Mouse (Mus musculus) E14TG2a.4 (cell line): Measurements from ENCODE around the gene Sucla2.

Experiments used
- H3K27me3 ChIP-seq: 2 replicates; pipeline ENCODE4 v1.6.1; 2014; ENCODE audit warnings: low read length, control low read depth; ENCODE audit not compliant: insufficient read depth
- H3K36me3 ChIP-seq: 2 replicates; pipeline ENCODE4 v1.6.1; 2014; ENCODE audit warnings: low read length, control low read depth; ENCODE audit not compliant: insufficient read depth
- H3K4me1 ChIP-seq: replicated peaks from 2 replicates; pipeline ENCODE4 v1.6.1; 2014; ENCODE audit warnings: low read depth, low read length, control low read depth
- H3K4me3 ChIP-seq: replicated peaks from 2 replicates; pipeline ENCODE4 v1.5.1; 2014; ENCODE audit warnings: mild to moderate bottlenecking, low read length
- H3K9me3 ChIP-seq: 2 replicates; pipeline ENCODE4 v1.6.1; 2014; ENCODE audit warnings: low read length, control low read depth
- CTCF ChIP-seq: conservative IDR thresholded peaks from 2 replicates; pipeline ENCODE4 v1.5.1; 2014; ENCODE audit warnings: low read length
- NANOG ChIP-seq: IDR thresholded peaks from 2 replicates; pipeline ENCODE4 v1.6.1; 2014; ENCODE audit warnings: borderline replicate concordance, low read length, mixed read lengths
- POU5F1 ChIP-seq: IDR thresholded peaks from 2 replicates; pipeline ENCODE4 v1.6.1; 2014; ENCODE audit warnings: low read length, borderline replicate concordance

Sucla2 gene

DNA sequence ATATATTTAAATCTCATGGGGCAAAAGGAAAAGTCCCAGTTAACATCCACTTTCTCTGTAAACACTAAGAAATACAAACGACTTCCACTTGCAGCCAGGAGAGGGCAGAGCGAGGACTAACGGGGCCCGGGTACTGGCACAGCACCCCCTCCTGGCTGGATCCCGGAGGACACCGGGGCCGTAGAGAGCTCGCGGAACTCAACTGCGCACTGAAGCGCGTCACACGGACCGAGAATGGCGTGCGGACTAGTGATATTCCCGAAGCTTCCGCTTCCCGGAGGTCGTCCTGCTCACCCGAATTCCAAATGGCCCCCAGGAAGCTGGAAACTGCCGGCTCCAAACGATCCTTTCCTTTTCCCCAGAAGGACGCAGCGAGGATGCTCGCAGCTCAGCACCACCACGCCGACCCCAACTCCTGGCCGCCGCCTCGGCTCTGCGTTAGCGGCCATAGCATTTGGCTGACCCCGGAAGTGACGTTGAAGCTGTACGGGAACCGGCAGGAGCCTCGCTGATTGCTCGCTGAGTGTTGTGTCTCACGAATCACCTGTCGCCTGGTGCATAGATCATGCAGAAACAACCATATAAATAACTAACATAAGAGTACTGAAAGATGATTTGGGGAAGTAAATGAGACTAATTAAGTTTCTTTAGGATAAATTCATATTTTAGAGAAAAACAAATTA, at the start of gene Sucla2:
Gene Sucla2, plus strand, starts transcription at position 554 of the 683 bp plus-strand sequence.
- Histone ChIP-seq H3K9me3 (0 out of 2 replicates have a peak, but pooled peaks cover 8% of the 10 kb centered on the region), H3K36me3 (no peaks in the 10 kb centered on the region), H3K27me3 (no peaks in the 10 kb centered on the region), H3K4me1 (0 out of 2 replicates have a peak, but pooled peaks cover 2% of the 10 kb centered on the region), H3K4me3 (peak within 1 kb of the TSS; percentile 81)
- TF ChIP-seq CTCF (peak; percentile 89), POU5F1 (no peak), NANOG (no peak)

GRCm38 (mm10) chr14:73475506-73475905, 49.6 kb upstream of the Sucla2 start:
- no peak overlapping the region for H3K4me3 ChIP-seq
- no peak for TF ChIP-seq NANOG
- no peaks in the 10 kb centered on the region for H3K9me3 ChIP-seq

DNA sequence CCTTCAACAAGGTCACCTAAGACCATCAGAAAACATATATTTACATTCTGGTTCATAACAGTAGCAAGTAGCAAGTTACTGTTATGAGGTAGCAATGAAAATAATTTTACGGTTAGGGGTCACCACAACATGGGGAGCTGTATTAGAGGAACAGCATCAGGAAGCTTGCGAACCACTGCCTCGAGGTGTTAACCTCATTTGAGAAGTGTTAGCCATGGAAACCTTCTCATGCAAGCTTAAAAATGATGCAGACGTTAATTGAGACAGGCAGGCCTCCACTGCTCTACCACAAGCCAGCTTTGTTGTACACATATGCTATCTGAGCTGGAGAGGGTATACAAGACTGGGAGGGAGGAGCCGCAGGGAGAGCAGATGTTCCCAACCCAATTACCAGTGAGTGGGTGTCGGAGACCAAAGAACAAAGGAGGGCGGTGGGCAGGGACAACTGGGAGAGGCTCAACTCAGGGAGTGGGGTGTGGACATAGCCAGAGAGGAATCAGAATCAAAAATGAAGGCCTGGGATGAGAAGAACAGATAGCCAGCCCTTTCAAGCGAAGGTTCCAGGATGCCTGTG, 48.7 kb upstream of the Sucla2 start:
- Histone ChIP-seq H3K9me3 (no peaks in the 10 kb centered on the region), H3K36me3 (no peaks in the 10 kb centered on the region), H3K4me1 (peaks cover 22% of the 10 kb centered on the region), H3K27me3 (no peaks in the 10 kb centered on the region), H3K4me3 (0 out of 2 replicates have a peak overlapping the region, but pooled peaks have one; percentile 1)
- TF ChIP-seq POU5F1 (no peak), CTCF (no peak), NANOG (no peak)

More at GRCm38 (mm10) chr14:73475506-73475905, 49.6 kb upstream of the Sucla2 start:
- no peaks in the 10 kb centered on the region for H3K36me3 ChIP-seq
- peaks cover 25% of the 10 kb centered on the region for H3K4me1 ChIP-seq
- H3K27me3 ChIP-seq = no peaks in the 10 kb centered on the region

DNA sequence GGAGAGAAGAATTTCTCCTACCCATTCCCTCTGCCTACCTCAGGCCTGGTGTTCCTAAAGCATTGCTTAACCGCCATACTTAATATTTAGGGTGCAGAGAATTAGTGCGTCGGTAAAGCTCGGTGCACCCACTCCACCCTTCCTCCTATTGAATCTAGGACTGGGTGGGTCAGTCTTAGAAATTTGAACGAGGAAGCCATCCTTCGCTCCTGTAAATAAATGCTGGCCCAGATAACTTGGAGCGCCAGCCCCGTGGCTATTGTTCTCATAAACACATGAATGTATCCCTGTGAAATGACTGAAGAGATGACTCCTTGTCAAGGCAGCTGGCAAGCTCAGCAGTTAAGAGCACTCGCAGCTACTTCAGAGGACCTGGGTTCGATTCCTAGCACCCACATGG, 48.0 kb upstream of the Sucla2 start:
- no peak for TF ChIP-seq NANOG
- H3K9me3 ChIP-seq = no peaks in the 10 kb centered on the region
- no peaks in the 10 kb centered on the region for H3K36me3 ChIP-seq
- H3K27me3 ChIP-seq = no peaks in the 10 kb centered on the region
- 0 out of 2 replicates have a peak overlapping the region, but pooled peaks have one; percentile 1 for H3K4me3 ChIP-seq
- peaks cover 28% of the 10 kb centered on the region for H3K4me1 ChIP-seq

DNA sequence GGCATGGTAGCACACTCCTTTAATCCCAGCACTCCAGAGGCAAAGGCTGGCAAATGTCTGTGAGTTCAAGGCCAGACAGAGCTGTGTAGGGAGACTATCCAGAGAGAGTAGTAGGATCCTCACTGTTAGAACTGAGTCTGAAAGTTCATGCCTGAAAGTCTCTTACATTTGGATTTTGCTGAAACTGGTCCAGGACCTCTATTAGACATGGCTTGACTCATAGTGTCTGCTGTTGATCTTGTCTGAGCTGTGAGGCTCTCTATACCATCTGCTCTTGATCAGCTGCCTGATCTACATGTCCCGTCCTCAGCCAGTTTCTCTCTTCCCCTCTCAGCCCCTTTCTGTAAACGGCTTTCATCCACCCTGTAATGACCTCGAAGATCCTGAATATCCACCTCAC, 46.8 kb upstream of the Sucla2 start:
- H3K27me3 ChIP-seq = no peaks in the 10 kb centered on the region
- no peaks in the 10 kb centered on the region for H3K36me3 ChIP-seq
- H3K4me1 ChIP-seq = peaks cover 29% of the 10 kb centered on the region
- TF ChIP-seq POU5F1 = no peak
- no peak for TF ChIP-seq CTCF
- no peak for TF ChIP-seq NANOG
- H3K4me3 ChIP-seq = no peak overlapping the region
- H3K9me3 ChIP-seq = no peaks in the 10 kb centered on the region

DNA sequence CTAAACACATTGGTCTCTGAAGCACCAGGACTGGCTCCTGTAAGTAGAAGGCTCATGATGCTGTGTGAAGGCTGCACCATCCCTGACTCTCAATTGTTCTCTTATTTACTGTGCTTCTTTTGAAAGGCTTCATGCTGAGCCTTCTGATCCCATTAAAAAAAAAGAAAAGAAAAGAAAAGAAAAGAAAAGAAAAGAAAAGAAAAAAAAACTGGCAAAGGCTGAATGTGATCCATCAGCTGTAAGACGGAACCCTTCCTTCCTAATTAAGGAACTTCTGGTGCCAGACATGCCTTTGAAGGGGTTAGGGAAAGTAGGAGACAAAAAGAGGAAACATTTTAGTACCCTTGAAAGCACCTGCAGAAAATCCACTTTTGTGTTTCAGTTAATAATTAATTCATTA, 45.3 kb upstream of the Sucla2 start:
- TF ChIP-seq POU5F1 (no peak), CTCF (no peak), NANOG (no peak)
- Histone ChIP-seq H3K4me3 (no peak overlapping the region), H3K9me3 (no peaks in the 10 kb centered on the region), H3K27me3 (no peaks in the 10 kb centered on the region), H3K4me1 (peaks cover 27% of the 10 kb centered on the region), H3K36me3 (no peaks in the 10 kb centered on the region)

- no peaks in the 10 kb centered on the region for H3K9me3 ChIP-seq
- H3K4me3 ChIP-seq = no peak overlapping the region
- no peaks in the 10 kb centered on the region for H3K36me3 ChIP-seq
- no peaks in the 10 kb centered on the region for H3K27me3 ChIP-seq
- peaks cover 14% of the 10 kb centered on the region for H3K4me1 ChIP-seq
- TF ChIP-seq NANOG (no peak), POU5F1 (no peak), CTCF (no peak)
These were observed 41.4 kb upstream of the Sucla2 start for GRCm38 (mm10) chr14:73483516-73484229.

DNA sequence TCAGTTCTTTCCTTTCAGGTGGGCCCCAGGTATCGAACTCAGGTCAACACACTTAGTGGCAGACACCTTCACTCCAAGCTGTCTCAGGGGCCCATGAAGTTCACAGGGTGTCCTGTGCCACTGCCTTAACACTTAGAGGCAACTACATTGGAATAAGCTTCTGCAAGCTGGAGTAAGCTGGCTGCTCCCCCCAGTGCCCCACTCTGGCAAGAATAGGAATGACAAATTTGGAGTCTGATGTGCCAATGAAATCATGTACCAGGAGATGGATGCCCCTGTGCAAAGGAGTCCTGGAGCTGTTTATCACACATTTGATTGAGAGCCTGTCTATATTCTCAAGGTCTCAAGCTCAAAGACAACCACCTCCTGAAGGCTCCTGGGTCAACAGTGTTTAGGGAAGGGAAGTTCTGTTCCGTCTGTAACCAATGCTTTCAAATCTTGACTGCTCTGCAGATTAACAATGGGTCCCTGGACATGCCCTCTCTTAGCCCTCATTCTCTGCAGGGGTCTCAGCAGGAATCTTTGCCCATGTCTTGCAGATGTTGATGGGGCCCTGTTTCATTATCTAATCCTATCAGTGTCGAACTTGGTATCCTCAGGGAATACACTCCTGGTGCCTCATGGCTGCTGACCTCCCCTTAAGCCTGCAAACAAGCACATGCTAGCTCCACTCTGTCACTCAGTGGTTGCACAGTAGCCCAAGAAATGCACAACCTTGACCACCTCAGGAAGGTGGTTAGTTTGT, 40.6 kb upstream of the Sucla2 start:
- H3K9me3 ChIP-seq = no peaks in the 10 kb centered on the region
- TF ChIP-seq CTCF (no peak), POU5F1 (no peak), NANOG (no peak)

More for the DNA sequence above, 40.6 kb upstream of the Sucla2 start:
- Histone ChIP-seq H3K27me3 (no peaks in the 10 kb centered on the region), H3K36me3 (no peaks in the 10 kb centered on the region), H3K4me3 (no peak overlapping the region), H3K4me1 (peaks cover 14% of the 10 kb centered on the region)
